Mouse (Mus musculus) liver, adult (tissue): Measurements from ENCODE around the gene Gm15097.
"Not testable (repeated sequence)": the region's sequence is repeated elsewhere in the genome, so short reads cannot be mapped to it uniquely, and the experiment has no call there.

Experiments
- GATA4 ChIP-seq: IDR thresholded peaks from 2 replicates; pipeline ENCODE4 v1.6.1; 2014; ENCODE audit warnings: mild to moderate bottlenecking, low read length; ENCODE audit not compliant: insufficient replicate concordance

Gm15097 gene

DNA sequence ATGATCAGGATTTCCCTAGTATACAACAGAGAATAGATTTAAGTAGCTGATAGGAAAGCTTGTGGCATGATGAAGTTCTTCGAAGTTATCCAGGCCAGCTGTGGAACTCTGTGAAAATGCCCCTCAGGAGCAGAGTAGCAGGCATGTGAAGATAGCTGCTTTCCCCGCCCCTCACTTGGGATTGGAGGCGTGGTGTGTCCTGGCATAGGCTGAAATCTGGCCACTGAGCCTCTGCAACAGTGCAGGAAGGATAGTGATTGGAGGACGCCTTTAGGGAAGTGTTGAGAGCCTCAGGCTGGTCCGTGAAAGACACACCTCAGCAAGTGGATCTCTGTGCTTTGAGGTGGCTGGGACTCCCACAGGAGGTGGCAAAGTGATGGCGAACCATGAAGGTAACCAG, at the start of gene Gm15097:
Gm15097 (plus strand) TSS at position 301 of the 400 bp plus-strand sequence.
- not testable (repeated sequence) for TF ChIP-seq GATA4
